Mouse (Mus musculus): ENCODE data around the gene Arl6ip1. TPM values are rescaled to one million over a fixed set of nuclear protein-coding genes. Genes with fewer than 3 reads are reported as not detected.

Gene Arl6ip1
- 28.6 TPM for polyA plus RNA-seq (2014; fragmentation: Illumina TruSeq; extraction: RNeasy Lipid Tissue Mini Kit (QIAGEN cat#74804); ENCODE audit: low read depth, low replicate concordance)

GRCm38 (mm10) chr7:118129430-118130041 lies at the start of gene Arl6ip1:
Gene Arl6ip1, minus strand, starts transcription at chr7:118129662.

DNA sequence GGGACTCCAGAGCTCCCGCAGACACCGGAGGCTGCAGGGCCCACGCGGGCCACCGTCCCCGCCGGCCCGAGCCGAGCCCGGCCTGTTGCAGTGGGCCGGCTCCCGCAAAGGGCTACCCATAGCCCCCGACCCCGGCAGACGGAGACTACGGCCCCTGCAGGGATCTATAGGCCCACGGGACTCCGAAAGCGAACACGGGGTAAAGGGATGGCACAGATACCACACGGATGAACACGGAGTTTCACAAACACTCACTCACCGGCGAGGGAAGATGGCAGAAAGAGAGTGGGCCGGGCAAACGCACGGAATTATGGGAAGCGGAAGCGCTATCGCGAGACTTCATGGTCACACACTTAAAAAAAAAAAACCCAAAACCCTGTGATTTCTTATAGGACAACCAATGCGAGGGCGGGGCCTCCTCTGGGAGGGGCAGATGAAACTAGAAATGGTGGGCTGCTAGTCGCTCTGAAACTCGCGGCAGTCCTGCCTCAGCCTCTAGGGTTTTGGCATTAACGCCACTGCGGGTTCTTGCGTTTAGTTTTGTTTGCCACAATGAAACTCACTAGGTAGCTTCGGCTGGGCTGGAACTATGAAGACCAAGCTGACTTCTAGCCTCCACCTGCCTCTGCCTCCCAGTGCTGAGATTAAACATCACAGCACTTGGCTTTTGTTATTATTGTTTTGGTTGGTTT lies 13.4 kb downstream of the Arl6ip1 start, which contains the start of gene Rps15a:
TSS of gene Rps15a (minus strand) at position 312 of the 692 bp plus-strand sequence.

Other genes with a start within 250 kb of the Arl6ip1 start
- 857 TPM for gene Rps15a, start 13.5 kb downstream of the Arl6ip1 start, polyA plus RNA-seq (2014; fragmentation: Illumina TruSeq; extraction: RNeasy Lipid Tissue Mini Kit (QIAGEN cat#74804); ENCODE audit: low read depth, low replicate concordance)
- 21.4 TPM for gene Smg1, start 114.0 kb upstream of the Arl6ip1 start, polyA plus RNA-seq (2014; fragmentation: Illumina TruSeq; extraction: RNeasy Lipid Tissue Mini Kit (QIAGEN cat#74804); ENCODE audit: low read depth, low replicate concordance)

All from heart, adult 10 weeks (tissue).